Mouse (Mus musculus) erythroblast, adult 5-6 weeks (primary cell): ENCODE results near the gene Fzd1. TPM values are rescaled to one million over a fixed set of nuclear protein-coding genes. Genes with fewer than 3 reads are reported as not detected.

Experiments used
- ATAC-seq: replicated peaks from 2 replicates; pipeline ENCODE4 v1.8.0; 2016; ENCODE audit warnings: moderate number of reproducible peaks, mild to moderate bottlenecking, moderate TSS enrichment, inconsistent platforms; ENCODE audit not compliant: poor library complexity, low FRiP score, severe bottlenecking
- total RNA-seq, 2 experiments: library from RNA; stranded (forward) in 1 of 2; stranded (reverse) in 1 of 2; fragments of 150-400 nt in 1 of 2; fragments of 200-764, 138-1000 nt in 1 of 2; gene quantifications; 2 replicates each; pipeline versions ENCODE4 v1.2.3 to v1.2.4; 2015 to 2017; ENCODE audit warnings: low replicate concordance in 2 of 2

Gene Fzd1
- total RNA-seq (2015; ENCODE audit: low replicate concordance), result not detected in 2 replicates
- 0.14 and 0.60 TPM in 2 replicates for total RNA-seq (2017; ENCODE audit: low replicate concordance)

GRCm38 (mm10) chr5:4757902-4758301, at the start of gene Fzd1:
Fzd1 (minus strand) TSS chr5:4758035.
- ATAC-seq, result no peak

- no peak for ATAC-seq
Observed at GRCm38 (mm10) chr5:4805228-4805627, 47.4 kb upstream of the Fzd1 start.

GRCm38 (mm10) chr5:4803708-4804107, 45.9 kb upstream of the Fzd1 start:
- ATAC-seq, result no peak

- no peak for ATAC-seq
Observed at GRCm38 (mm10) chr5:4801971-4802370, 44.1 kb upstream of the Fzd1 start.

- no peak for ATAC-seq
Observed at GRCm38 (mm10) chr5:4801096-4801850, 43.4 kb upstream of the Fzd1 start.

GRCm38 (mm10) chr5:4791219-4791618, 33.4 kb upstream of the Fzd1 start:
- no peak for ATAC-seq

GRCm38 (mm10) chr5:4790265-4790664, 32.4 kb upstream of the Fzd1 start:
- no peak for ATAC-seq

GRCm38 (mm10) chr5:4788484-4788883, 30.6 kb upstream of the Fzd1 start:
- no peak for ATAC-seq

GRCm38 (mm10) chr5:4786816-4787215, 29.0 kb upstream of the Fzd1 start:
- ATAC-seq, result no peak

GRCm38 (mm10) chr5:4778274-4778673, 20.4 kb upstream of the Fzd1 start:
- ATAC-seq, result no peak

- no peak for ATAC-seq
Observed at GRCm38 (mm10) chr5:4776495-4776894, 18.7 kb upstream of the Fzd1 start.

- ATAC-seq, result no peak
Observed at GRCm38 (mm10) chr5:4773090-4773772, 15.4 kb upstream of the Fzd1 start.

GRCm38 (mm10) chr5:4770609-4771008, 12.8 kb upstream of the Fzd1 start:
- ATAC-seq, result no peak

GRCm38 (mm10) chr5:4767896-4768295, 10.1 kb upstream of the Fzd1 start:
- no peak for ATAC-seq

- ATAC-seq, result no peak
Observed at GRCm38 (mm10) chr5:4766719-4767118, 8.9 kb upstream of the Fzd1 start.

- no peak for ATAC-seq
Observed at GRCm38 (mm10) chr5:4761891-4762290, 4.1 kb upstream of the Fzd1 start.

- no peak for ATAC-seq
Observed at GRCm38 (mm10) chr5:4758331-4759080, 671 bp upstream of the Fzd1 start.

GRCm38 (mm10) chr5:4756871-4757711, 744 bp downstream of the Fzd1 start:
- no peak for ATAC-seq

- no peak for ATAC-seq
Observed at GRCm38 (mm10) chr5:4756001-4756681, 1.7 kb downstream of the Fzd1 start.
